Mouse (Mus musculus) midbrain, embryonic 11.5 days (tissue): ENCODE measurements at regions not wholly inside any gene's neighbourhood (a gene's known extent, or its start where the extent isn't known, plus 50 kb on each side); places are given as distances from the start of the nearest gene placed in this dataset.
A peak's percentile ranks its signal among the peaks of the same experiment; 100 is the strongest.

Experiments
- ATAC-seq: fragments of 200-750 bp; cut with Nextera tagmentation; 2 replicates; pipeline ENCODE4 v1.8.0; 2017; ENCODE audit warnings: moderate TSS enrichment, moderate library complexity; ENCODE audit not compliant: low FRiP score
- DNase-seq: peaks from one replicate; pipeline ENCODE4 v3.0.0; 2015; ENCODE audit warnings: low spot score; ENCODE audit errors: missing footprints
- H3K27ac ChIP-seq: fragments of 300-500 bp; sonication (generic); 2 replicates; pipeline ENCODE4 v1.5.1; 2014; ENCODE audit warnings: low read depth, low read length
- H3K27me3 ChIP-seq: fragments of 300-500 bp; sonication (generic); 2 replicates; pipeline ENCODE4 v1.6.1; 2014; ENCODE audit warnings: mild to moderate bottlenecking, low read length, moderate library complexity, mixed read lengths; ENCODE audit not compliant: control insufficient read depth, insufficient read depth
- H3K36me3 ChIP-seq: fragments of 300-500 bp; sonication (generic); 2 replicates; pipeline ENCODE4 v1.6.1; 2014; ENCODE audit warnings: mild to moderate bottlenecking, low read length, moderate library complexity, mixed read lengths; ENCODE audit not compliant: control insufficient read depth, insufficient read depth
- H3K4me1 ChIP-seq: fragments of 300-500 bp; sonication (generic); 2 replicates; pipeline ENCODE4 v1.6.1; 2014; ENCODE audit warnings: low read length; ENCODE audit not compliant: control insufficient read depth, insufficient read depth
- H3K4me2 ChIP-seq: fragments of 300-500 bp; sonication (generic); 2 replicates; pipeline ENCODE4 v1.6.1; 2014; ENCODE audit warnings: mild to moderate bottlenecking, moderate library complexity
- H3K4me3 ChIP-seq: fragments of 300-500 bp; sonication (generic); 2 replicates; pipeline ENCODE4 v1.5.1; 2014; ENCODE audit warnings: low read depth, low read length
- H3K9ac ChIP-seq: fragments of 300-500 bp; sonication (generic); 2 replicates; pipeline ENCODE4 v1.6.1; 2014; ENCODE audit warnings: low read length
- H3K9me3 ChIP-seq: fragments of 300-500 bp; sonication (generic); 2 replicates; pipeline ENCODE4 v1.6.1; 2016; ENCODE audit warnings: low read length; ENCODE audit not compliant: control insufficient read depth
- WGBS: fragments of 180-500 bp; shearing (Covaris S2); extraction: QIAGEN DNeasy Blood & Tissue Kit; methylation state at CpG from one replicate; pipeline ENCODE4 v1.1.7; 2014; 5-methylcytosine and 5-hydroxymethylcytosine counted together

GRCm38 (mm10) chr9:100404426-100404825 is 82.2 kb downstream of the Il20rb start:
- Histone ChIP-seq H3K4me3 (no peak overlapping the region), H3K27ac (no peak overlapping the region), H3K9me3 (no peaks in the 10 kb centered on the region; the same call in 1 of the 2 replicates), H3K36me3 (no peaks in the 10 kb centered on the region), H3K4me2 (no peak overlapping the region), H3K4me1 (no peaks in the 10 kb centered on the region), H3K9ac (no peak overlapping the region), H3K27me3 (no peaks in the 10 kb centered on the region)
- ATAC-seq (no peak), DNase-seq (no peak)
- 98% methylated on average over 5 of the region's 5 CpGs for WGBS

- no peaks in the 10 kb centered on the region for H3K36me3 ChIP-seq
- H3K27me3 ChIP-seq, result no peaks in the 10 kb centered on the region
- ATAC-seq (0 out of 2 replicates have a peak, but pooled peaks have one; percentile 50), DNase-seq (peak; percentile 97)
- no peaks in the 10 kb centered on the region for H3K4me1 ChIP-seq
- 29% methylated on average over 8 of the region's 8 CpGs for WGBS
- H3K9ac ChIP-seq, result no peak overlapping the region
- H3K4me3 ChIP-seq, result no peak overlapping the region
- no peak overlapping the region for H3K4me2 ChIP-seq
- no peaks in the 10 kb centered on the region for H3K9me3 ChIP-seq
- no peak overlapping the region for H3K27ac ChIP-seq
Measured at GRCm38 (mm10) chr9:100400366-100400765, 86.2 kb downstream of the Il20rb start.

GRCm38 (mm10) chr9:100396340-100396910 is 90.2 kb downstream of the Il20rb start:
- no peaks in the 10 kb centered on the region for H3K4me1 ChIP-seq
- no peak overlapping the region for H3K9ac ChIP-seq
- no peak overlapping the region for H3K27ac ChIP-seq
- no peak overlapping the region for H3K4me2 ChIP-seq
- ATAC-seq (no peak), DNase-seq (no peak)
- H3K4me3 ChIP-seq, result no peak overlapping the region
- no peaks in the 10 kb centered on the region for H3K27me3 ChIP-seq
- no peaks in the 10 kb centered on the region for H3K36me3 ChIP-seq
- no peaks in the 10 kb centered on the region for H3K9me3 ChIP-seq
- WGBS, result 89% methylated on average over 7 of the region's 7 CpGs

GRCm38 (mm10) chr9:100395711-100396110 is 90.9 kb downstream of the Il20rb start:
- DNase-seq, result peak; percentile 98
- no peaks in the 10 kb centered on the region for H3K4me1 ChIP-seq
- H3K4me2 ChIP-seq, result no peak overlapping the region
- H3K36me3 ChIP-seq, result no peaks in the 10 kb centered on the region
- no peak overlapping the region for H3K9ac ChIP-seq
- no peak overlapping the region for H3K4me3 ChIP-seq
- 6% methylated on average over 5 of the region's 5 CpGs for WGBS
- no peaks in the 10 kb centered on the region for H3K27me3 ChIP-seq
- no peak overlapping the region for H3K27ac ChIP-seq
- no peak for ATAC-seq
- no peaks in the 10 kb centered on the region for H3K9me3 ChIP-seq

GRCm38 (mm10) chr9:100394632-100395031 is 92.0 kb downstream of the Il20rb start:
- H3K27me3 ChIP-seq, result no peaks in the 10 kb centered on the region
- H3K36me3 ChIP-seq, result no peaks in the 10 kb centered on the region
- no peaks in the 10 kb centered on the region for H3K9me3 ChIP-seq
- no peak overlapping the region for H3K4me2 ChIP-seq
- H3K9ac ChIP-seq, result no peak overlapping the region
- H3K4me1 ChIP-seq, result no peaks in the 10 kb centered on the region
- DNase-seq (no peak), ATAC-seq (no peak)
- no peak overlapping the region for H3K4me3 ChIP-seq
- no peak overlapping the region for H3K27ac ChIP-seq
- WGBS, result 94% methylated on average over 1 of the region's 1 CpGs

- DNase-seq (no peak), ATAC-seq (no peak)
- Histone ChIP-seq H3K36me3 (no peaks in the 10 kb centered on the region), H3K9me3 (no peaks in the 10 kb centered on the region), H3K4me1 (no peaks in the 10 kb centered on the region), H3K27me3 (no peaks in the 10 kb centered on the region), H3K4me2 (no peak overlapping the region), H3K9ac (no peak overlapping the region), H3K4me3 (no peak overlapping the region), H3K27ac (no peak overlapping the region)
- 88% methylated on average over 5 of the region's 5 CpGs for WGBS
Measured at GRCm38 (mm10) chr9:100394166-100394565, 92.4 kb downstream of the Il20rb start.

- Histone ChIP-seq H3K4me2 (no peak overlapping the region), H3K4me1 (no peaks in the 10 kb centered on the region), H3K4me3 (no peak overlapping the region), H3K9ac (no peak overlapping the region), H3K36me3 (no peaks in the 10 kb centered on the region), H3K9me3 (no peaks in the 10 kb centered on the region), H3K27ac (no peak overlapping the region), H3K27me3 (no peaks in the 10 kb centered on the region)
- ATAC-seq (no peak), DNase-seq (no peak)
- WGBS, result 53% methylated on average over 1 of the region's 1 CpGs
Measured at GRCm38 (mm10) chr9:100392262-100392661, 94.3 kb downstream of the Il20rb start.

- H3K36me3 ChIP-seq, result no peaks in the 10 kb centered on the region
- no peaks in the 10 kb centered on the region for H3K4me1 ChIP-seq
- ATAC-seq (no peak), DNase-seq (no peak)
- WGBS, result 80% methylated on average over 8 of the region's 8 CpGs
- no peak overlapping the region for H3K27ac ChIP-seq
- no peak overlapping the region for H3K9ac ChIP-seq
- H3K4me2 ChIP-seq, result no peak overlapping the region
- no peak overlapping the region for H3K4me3 ChIP-seq
- H3K9me3 ChIP-seq, result no peaks in the 10 kb centered on the region
- H3K27me3 ChIP-seq, result no peaks in the 10 kb centered on the region
Measured at GRCm38 (mm10) chr9:100391566-100392213, 94.9 kb downstream of the Il20rb start.

- Histone ChIP-seq H3K27me3 (no peaks in the 10 kb centered on the region), H3K9me3 (no peaks in the 10 kb centered on the region), H3K4me1 (no peaks in the 10 kb centered on the region), H3K36me3 (no peaks in the 10 kb centered on the region), H3K9ac (no peak overlapping the region), H3K27ac (no peak overlapping the region), H3K4me3 (no peak overlapping the region), H3K4me2 (no peak overlapping the region)
- ATAC-seq (no peak), DNase-seq (no peak)
- 94% methylated on average over 7 of the region's 7 CpGs for WGBS
Measured at GRCm38 (mm10) chr9:100388393-100388792, 98.2 kb downstream of the Il20rb start.
